Mouse (Mus musculus) 3T3-L1 (cell line): ENCODE results near the gene Rpusd1.
A peak's percentile ranks its signal among the peaks of the same experiment; 100 is the strongest.
"Not testable (repeated sequence)": the region's sequence is repeated elsewhere in the genome, so short reads cannot be mapped to it uniquely, and the experiment has no call there.

Experiments
- DNase-seq: peaks from one replicate; pipeline ENCODE4 v3.0.0-alpha.2; 2015; ENCODE audit warnings: low read depth, low spot score

Gene Rpusd1

DNA sequence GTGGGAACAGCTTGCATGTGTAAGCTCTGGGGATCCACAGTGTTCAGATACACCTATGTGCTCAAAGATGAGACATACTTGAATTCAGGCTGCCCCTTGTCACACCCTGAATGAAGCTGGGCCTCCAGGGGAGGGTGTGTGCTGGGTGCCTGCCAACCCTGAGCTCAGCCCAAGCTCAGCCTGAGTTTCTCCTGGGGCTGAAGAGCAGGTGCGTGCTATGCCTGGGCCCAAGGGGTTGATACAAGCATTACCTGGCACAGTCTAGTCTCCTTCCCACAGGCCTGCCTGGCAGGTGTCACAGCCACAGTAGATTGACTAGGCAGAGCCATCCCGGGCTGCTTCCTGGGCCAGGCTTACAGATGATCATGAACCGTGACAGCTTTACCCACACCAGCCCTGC, 8.3 kb downstream of the Rpusd1 start, which contains the start of gene Mslnl:
Gene Mslnl, plus strand, starts transcription at position 298 of the 400 bp plus-strand sequence.
- no peak for DNase-seq

- no peak for DNase-seq
Measured at GRCm38 (mm10) chr17:25738861-25739260, 11.4 kb downstream of the Rpusd1 start.

- not testable (repeated sequence) for DNase-seq
Measured at GRCm38 (mm10) chr17:25741471-25741870, 14.0 kb downstream of the Rpusd1 start.

DNA sequence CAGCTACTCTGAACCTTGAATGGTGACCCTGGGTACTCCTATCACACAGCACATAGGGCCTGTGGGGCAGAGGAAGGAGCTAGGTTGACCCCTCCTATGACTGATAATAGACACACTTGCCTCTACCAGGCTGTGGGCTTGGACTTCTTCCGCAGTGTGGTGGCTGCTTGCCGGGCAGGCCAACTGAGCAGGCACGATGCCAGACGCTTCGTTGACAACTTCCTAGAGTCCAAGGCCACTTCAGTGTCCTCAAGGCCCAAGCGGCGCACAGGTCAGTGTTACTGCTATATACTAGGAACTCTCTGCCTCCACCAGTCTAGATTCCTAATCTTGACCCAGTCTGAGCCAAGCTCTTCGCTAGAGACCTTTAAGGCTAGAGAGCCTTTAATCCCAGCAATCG, 16.4 kb downstream of the Rpusd1 start:
- DNase-seq: no peak

GRCm38 (mm10) chr17:25744311-25744710, 16.8 kb downstream of the Rpusd1 start:
- no peak for DNase-seq

GRCm38 (mm10) chr17:25748238-25748637, 20.8 kb downstream of the Rpusd1 start:
- DNase-seq: no peak

DNA sequence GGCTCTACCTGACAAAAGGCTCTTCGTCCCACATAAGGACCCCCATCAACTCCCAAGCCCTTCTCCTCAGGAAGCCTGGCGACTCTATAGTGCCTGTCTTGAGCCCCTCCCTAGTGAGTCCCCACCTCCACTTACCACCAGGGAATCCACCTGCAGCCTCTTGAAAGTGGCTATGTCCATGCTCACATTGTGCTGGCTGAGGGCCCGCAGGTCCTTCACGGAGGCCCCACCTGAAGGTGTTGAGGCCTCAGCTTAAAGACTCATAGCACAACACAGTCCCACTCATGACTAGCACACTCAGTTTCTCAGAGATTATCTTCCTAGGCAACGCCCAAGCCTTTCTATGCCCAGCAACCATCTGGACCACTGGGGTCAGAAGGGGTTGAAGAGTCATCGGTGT, 21.8 kb downstream of the Rpusd1 start:
- no peak for DNase-seq

DNA sequence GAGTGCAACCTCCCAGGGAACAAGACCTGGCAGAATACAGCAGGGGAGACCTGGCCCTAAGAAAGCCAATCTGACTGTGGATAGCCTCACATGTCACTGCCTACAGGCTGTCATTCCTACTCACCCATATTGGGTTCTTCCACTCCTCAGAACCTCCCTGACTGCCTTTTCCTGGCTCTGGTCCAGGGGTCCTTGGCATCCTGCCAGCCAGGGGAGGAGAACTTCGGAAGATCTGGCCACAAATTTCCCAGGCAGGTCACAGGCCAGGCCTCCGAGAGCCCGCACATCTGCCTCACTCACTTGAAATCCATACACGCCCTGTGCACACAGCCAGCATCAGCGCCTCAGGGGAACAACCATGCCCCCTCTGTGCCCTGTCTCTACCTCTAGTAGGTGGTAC, 24.0 kb downstream of the Rpusd1 start:
- peak; percentile 83 for DNase-seq

GRCm38 (mm10) chr17:25754241-25754640, 26.8 kb downstream of the Rpusd1 start, which contains the start of gene Msln:
TSS of gene Msln (minus strand) at chr17:25754378.
- peak; percentile 86 for DNase-seq

DNA sequence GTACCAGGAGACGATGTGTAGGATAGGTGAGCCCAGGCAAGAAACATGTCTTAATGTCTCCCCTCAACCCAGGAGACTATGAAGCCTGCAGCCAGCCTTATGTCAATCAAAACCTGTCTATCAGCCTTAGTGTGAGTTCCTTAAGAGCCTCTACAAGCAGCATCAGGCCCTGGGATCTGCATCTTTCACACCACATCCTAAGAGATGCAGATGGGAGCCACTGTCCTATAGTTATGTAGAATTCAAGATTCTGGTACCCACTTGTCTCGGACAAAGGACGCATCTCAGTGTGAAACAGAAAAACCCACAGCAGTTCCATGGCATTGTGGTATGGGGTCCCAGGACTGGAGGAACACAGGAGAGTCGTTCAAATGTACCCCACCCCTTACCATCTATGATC, 27.6 kb downstream of the Rpusd1 start:
- DNase-seq: no peak

DNA sequence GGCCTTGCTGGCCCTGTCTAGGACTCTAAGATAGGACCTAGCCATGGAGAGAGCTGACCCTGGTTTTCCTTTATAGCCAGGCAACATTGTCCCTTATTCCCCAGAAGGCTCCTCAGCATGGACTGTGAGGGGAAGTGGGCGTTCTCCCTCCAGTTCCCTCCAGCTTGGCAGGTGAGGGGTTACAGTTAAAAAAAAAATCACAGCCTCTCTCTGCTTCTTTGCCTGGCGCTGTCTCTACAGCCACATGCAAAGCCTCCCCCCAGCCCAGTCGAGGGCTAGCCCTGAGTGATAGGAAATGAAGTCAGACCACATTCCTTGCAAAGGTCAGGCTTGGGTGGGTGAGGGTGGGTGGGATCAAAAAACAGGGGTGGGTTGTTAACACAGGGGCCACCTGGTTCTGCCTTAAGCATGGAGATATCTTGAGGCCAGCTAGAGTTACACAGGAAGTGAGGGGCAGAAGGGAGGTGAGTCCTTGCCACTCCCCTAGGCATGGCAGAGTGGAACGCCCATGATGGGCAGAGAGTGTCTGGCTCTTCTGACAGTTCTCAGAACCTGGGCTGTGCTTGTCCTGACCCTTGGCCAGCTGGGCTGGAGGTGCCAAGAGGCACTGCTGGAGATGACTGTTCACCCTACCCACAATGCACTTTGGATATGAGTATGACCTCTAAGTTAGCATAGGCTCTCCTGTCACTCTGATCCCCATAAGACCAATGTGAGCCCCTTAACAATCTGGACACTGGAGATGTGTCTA, 28.3 kb downstream of the Rpusd1 start:
- DNase-seq: peak; percentile 70

- DNase-seq: peak; percentile 97
Measured at GRCm38 (mm10) chr17:25756378-25757242, 29.1 kb downstream of the Rpusd1 start.

GRCm38 (mm10) chr17:25757691-25758090, 30.2 kb downstream of the Rpusd1 start:
- DNase-seq: peak; percentile 54

- no peak for DNase-seq
Measured at GRCm38 (mm10) chr17:25760148-25760547, 32.7 kb downstream of the Rpusd1 start.

- no peak for DNase-seq
Measured at GRCm38 (mm10) chr17:25761561-25761970, 34.1 kb downstream of the Rpusd1 start.

DNA sequence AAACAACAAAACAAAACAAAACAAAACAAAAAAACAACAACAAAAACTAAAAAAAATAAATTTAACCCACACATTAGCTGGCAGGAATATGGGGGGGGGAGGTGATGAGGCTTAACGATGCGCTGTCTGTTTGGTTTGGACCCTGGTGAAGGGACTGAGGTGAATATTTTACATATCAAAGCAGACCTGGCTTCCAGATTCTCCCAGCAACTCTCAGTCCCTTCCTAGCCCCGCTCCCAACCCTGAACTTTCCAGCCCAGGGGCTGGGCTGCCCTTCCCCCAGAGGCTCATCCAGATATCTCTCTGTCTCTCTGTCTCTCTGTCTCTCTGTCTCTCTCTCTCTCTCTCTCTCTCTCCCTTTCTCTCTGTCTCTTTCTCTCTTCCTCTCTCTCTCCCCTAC, 35.1 kb downstream of the Rpusd1 start:
- DNase-seq: no peak

GRCm38 (mm10) chr17:25765886-25766285, 38.4 kb downstream of the Rpusd1 start:
- no peak for DNase-seq

DNA sequence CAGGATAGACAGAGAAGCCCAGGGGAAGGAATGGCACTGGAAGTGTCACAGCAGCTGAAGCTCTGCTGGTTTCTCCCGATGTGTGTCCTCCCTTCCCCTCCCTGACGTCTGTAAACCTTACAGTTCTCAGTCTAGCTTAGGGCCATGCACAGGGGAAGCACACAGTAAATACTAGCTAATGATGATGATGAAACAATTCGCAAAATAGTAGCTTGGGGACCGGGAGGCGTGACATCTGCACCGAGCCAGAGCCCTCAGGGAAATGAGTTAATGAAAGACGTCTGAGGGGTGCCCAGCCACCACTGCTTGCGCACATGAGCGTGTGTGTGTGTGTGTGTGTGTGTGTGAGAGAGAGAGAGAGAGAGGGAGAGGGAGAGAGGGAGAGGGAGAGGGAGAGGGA, 41.9 kb downstream of the Rpusd1 start:
- DNase-seq: no peak

GRCm38 (mm10) chr17:25773549-25774120, 46.2 kb downstream of the Rpusd1 start, which contains the start of gene Narfl:
TSS of gene Narfl (plus strand) at chr17:25773776.
- peak; percentile 99 for DNase-seq

DNA sequence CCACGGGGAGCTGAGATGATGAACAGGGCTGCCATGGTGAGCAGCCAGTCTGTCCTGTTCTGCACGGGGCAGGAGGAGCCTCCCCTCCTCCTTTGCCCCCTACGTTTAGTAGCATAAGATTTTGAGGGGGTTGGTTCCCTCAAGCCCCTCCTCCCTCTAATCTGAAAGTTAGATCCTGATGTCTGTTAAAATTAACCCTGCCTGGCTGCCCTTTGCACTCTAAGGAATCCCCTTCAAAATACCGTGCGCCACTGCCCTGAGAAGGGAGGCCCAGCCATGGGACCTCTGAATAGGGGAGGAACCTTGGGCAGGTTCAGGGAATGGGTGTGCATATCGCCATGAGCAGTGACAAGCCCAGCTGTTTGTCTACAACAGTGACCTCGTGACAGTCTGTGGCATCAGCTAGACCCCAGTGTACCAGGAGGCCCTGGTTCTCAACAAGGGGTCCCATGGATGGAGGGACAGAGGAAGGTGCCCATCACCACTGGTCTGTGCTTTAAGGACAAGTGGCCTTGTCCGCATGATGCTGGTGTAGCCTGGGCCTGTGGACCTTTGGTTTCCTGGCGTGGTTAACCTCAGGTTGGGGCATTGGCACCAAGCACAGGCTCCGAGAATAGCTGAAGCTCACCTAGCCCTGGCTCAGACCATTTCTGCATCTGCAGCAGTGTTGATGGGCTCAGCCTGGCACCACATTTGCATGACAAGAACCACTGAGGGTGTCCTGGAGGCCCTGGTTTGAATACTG, 48.0 kb downstream of the Rpusd1 start:
- no peak for DNase-seq

GRCm38 (mm10) chr17:25777948-25778347, 50.5 kb downstream of the Rpusd1 start:
- DNase-seq: no peak
